Mouse (Mus musculus): ENCODE results near the gene Rspo3.
A peak's percentile ranks its signal among the peaks of the same experiment; 100 is the strongest.

Rspo3 gene

GRCm38 (mm10) chr10:29441297-29441696, 94.4 kb downstream of the Rspo3 start:
- no peak for DNase-seq (ENCODE audit: low spot score in 2 of 2)

DNA sequence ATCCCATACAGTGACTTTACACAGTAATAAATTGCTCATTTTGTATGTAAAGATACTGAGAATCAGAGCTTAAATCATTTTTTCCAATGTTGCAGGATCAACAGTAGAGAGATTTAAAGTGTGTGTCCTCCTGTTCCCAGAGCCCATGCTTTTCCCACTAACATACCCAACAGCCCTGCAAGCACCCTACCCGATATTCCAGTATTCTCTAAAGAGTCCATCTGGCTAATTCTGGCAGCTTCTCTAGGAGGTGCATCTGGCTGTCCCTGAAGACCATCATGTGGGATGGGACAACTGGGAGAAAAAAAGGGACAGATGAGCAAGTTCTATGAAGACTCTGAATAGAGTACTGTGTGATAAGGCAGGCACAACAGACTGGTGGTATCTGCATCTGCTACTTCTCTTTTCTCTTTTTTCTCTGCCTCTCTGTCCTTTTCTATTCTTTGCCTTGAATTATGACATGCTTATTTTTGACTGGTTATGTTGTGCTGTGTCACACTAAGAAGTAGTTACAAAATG, 102.7 kb downstream of the Rspo3 start:
- DNase-seq (ENCODE audit: low spot score in 2 of 2) = peak in 1 of 2 experiments; percentile 7

DNA sequence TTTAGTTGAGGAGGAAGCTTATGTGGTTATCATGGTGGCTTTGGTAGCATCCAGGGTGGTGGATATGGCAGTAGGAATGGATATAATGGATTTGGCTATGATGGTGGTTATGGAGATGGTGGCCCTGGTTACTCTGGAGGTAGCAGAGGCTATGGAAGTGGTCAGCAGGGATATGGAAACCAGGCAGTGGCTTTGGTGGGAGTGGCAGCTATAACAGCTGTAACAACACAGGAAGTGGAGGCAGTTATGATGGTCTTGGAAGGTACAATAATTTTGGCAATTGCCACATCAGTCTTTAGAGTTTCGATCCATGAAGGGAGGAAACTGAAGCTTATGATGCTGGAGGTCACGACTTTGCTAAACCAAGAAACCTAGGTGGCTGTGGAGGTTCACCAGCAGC, 109.0 kb downstream of the Rspo3 start:
- DNase-seq (ENCODE audit: low spot score in 2 of 2) = no peak

GRCm38 (mm10) chr10:29424571-29424970, 111.1 kb downstream of the Rspo3 start:
- DNase-seq (ENCODE audit: low spot score in 2 of 2) = no peak

GRCm38 (mm10) chr10:29414361-29414760, 121.3 kb downstream of the Rspo3 start:
- DNase-seq (ENCODE audit: low spot score in 2 of 2) = no peak

GRCm38 (mm10) chr10:29402656-29403268, 132.9 kb downstream of the Rspo3 start:
- no peak for DNase-seq (ENCODE audit: low spot score in 2 of 2)

All from frontal cortex, postnatal 10 days (tissue).